Mouse (Mus musculus): ENCODE measurements at regions not wholly inside any gene's neighbourhood (a gene's known extent, or its start where the extent isn't known, plus 50 kb on each side); places are given as distances from the start of the nearest gene placed in this dataset.
A peak's percentile ranks its signal among the peaks of the same experiment; 100 is the strongest.

- no peak overlapping the region for H3K27ac ChIP-seq
- H3K4me2 ChIP-seq, result no peak overlapping the region
- no peaks in the 10 kb centered on the region for H3K9me3 ChIP-seq (replicated peaks)
- ATAC-seq (replicated peaks; ENCODE audit: low FRiP score), result no peak
- no peaks in the 10 kb centered on the region for H3K4me1 ChIP-seq
- no peaks in the 10 kb centered on the region for H3K36me3 ChIP-seq
- WGBS, result 47% methylated on average over 6 of the region's 6 CpGs
- no peak overlapping the region for H3K4me3 ChIP-seq (replicated peaks)
- no peak overlapping the region for H3K9ac ChIP-seq
- no peaks in the 10 kb centered on the region for H3K27me3 ChIP-seq
Observed at GRCm38 (mm10) chr9:87649015-87649978, 81.8 kb downstream of the Tbx18 start.

DNA sequence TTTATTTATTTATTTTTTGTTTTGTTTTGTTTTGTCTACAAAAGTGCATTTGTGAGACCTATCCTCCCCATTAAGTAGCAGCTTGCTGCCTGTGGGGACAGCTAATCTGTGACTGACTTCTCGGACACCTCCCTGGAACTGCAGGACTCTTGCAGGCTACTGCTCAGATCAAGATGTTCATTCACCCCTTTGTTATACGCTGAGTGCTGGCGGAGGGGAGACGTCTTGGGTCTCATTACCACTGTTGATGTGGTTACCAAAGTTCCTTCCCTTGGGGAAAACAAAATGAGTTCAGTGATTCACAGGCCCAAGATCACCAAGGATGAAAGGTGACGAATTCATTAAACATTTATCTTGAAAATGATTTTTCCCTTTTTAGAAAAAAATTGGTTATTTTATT is 82.7 kb downstream of the Tbx18 start:
- no peak overlapping the region for H3K9ac ChIP-seq
- H3K4me1 ChIP-seq, result no peaks in the 10 kb centered on the region

GRCm38 (mm10) chr9:87645032-87645431 is 86.0 kb downstream of the Tbx18 start:
- no peak overlapping the region for H3K4me2 ChIP-seq
- no peaks in the 10 kb centered on the region for H3K4me1 ChIP-seq
- no peak overlapping the region for H3K4me3 ChIP-seq (replicated peaks)
- 91% methylated on average over 5 of the region's 5 CpGs for WGBS
- no peaks in the 10 kb centered on the region for H3K36me3 ChIP-seq
- H3K27ac ChIP-seq, result no peak overlapping the region
- H3K27me3 ChIP-seq, result no peaks in the 10 kb centered on the region
- ATAC-seq (replicated peaks; ENCODE audit: low FRiP score), result no peak
- H3K9ac ChIP-seq, result no peak overlapping the region
- H3K9me3 ChIP-seq (replicated peaks), result no peaks in the 10 kb centered on the region

More for the DNA sequence above, 82.7 kb downstream of the Tbx18 start:
- no peak overlapping the region for H3K27ac ChIP-seq
- H3K27me3 ChIP-seq, result no peaks in the 10 kb centered on the region
- no peaks in the 10 kb centered on the region for H3K9me3 ChIP-seq (replicated peaks)
- WGBS, result 70% methylated on average over 5 of the region's 5 CpGs
- no peak overlapping the region for H3K4me2 ChIP-seq
- ATAC-seq (replicated peaks; ENCODE audit: low FRiP score), result no peak
- H3K36me3 ChIP-seq, result no peaks in the 10 kb centered on the region
- no peak overlapping the region for H3K4me3 ChIP-seq (replicated peaks)

DNA sequence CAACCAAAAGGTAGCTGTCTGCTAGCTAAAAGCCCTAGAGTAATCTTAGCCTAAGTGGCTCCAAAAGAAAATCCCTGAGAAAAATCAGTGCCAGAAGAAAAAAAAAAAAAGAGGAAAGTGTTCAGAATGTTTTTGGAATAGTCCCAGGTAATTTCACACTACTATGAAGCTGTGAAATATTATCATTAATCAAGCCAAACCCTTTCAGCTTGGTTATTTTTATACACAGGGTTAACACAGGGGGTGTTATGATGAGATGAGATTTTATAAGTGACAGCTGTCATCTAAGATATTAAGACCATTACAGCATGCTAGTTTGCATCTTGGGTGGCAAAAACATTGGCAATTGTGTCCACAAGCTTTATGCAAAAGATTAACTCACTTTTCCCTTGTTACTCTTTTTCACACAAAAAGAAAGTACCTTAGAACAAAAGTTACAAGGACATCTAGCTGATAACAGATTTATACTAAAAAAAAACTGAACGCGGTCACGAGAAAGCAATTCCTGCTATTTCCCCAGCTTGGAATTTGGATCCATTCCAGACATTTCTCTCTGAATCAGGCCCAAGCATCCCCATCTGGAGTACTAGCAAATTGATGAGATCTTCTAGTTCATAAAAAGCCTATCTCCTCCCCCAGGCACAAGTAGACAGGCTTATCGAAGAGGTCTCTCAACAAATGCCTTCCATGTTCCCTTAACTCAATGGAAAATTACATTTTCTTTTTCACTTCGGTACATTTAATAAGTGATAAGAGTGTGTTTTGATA is 97.0 kb downstream of the Tbx18 start:
- Histone ChIP-seq H3K36me3 (no peaks in the 10 kb centered on the region), H3K27me3 (no peaks in the 10 kb centered on the region), H3K9ac (no peak overlapping the region), H3K4me1 (no peaks in the 10 kb centered on the region), H3K27ac (no peak overlapping the region), H3K4me3 (replicated peaks) (no peak overlapping the region), H3K4me2 (no peak overlapping the region), H3K9me3 (replicated peaks) (no peaks in the 10 kb centered on the region)
- 63% methylated on average over 5 of the region's 5 CpGs for WGBS
- ATAC-seq (replicated peaks; ENCODE audit: low FRiP score), result no peak

GRCm38 (mm10) chr9:87626432-87626831 is 104.6 kb downstream of the Tbx18 start:
- 64% methylated on average over 3 of the region's 3 CpGs for WGBS
- no peak for ATAC-seq (replicated peaks; ENCODE audit: low FRiP score)

GRCm38 (mm10) chr9:87618238-87618673 is 112.8 kb downstream of the Tbx18 start:
- WGBS, result 48% methylated on average over 7 of the region's 7 CpGs
- no peaks in the 10 kb centered on the region for H3K27me3 ChIP-seq
- no peak for ATAC-seq (replicated peaks; ENCODE audit: low FRiP score)
- no peaks in the 10 kb centered on the region for H3K9me3 ChIP-seq (replicated peaks)
- no peaks in the 10 kb centered on the region for H3K4me1 ChIP-seq
- no peaks in the 10 kb centered on the region for H3K36me3 ChIP-seq
- no peak overlapping the region for H3K4me2 ChIP-seq
- no peak overlapping the region for H3K4me3 ChIP-seq (replicated peaks)
- no peak overlapping the region for H3K27ac ChIP-seq
- no peak overlapping the region for H3K9ac ChIP-seq

More at GRCm38 (mm10) chr9:87626432-87626831, 104.6 kb downstream of the Tbx18 start:
- Histone ChIP-seq H3K4me2 (no peak overlapping the region), H3K27ac (no peak overlapping the region), H3K36me3 (no peaks in the 10 kb centered on the region), H3K9ac (no peak overlapping the region), H3K9me3 (replicated peaks) (no peaks in the 10 kb centered on the region), H3K4me3 (replicated peaks) (no peak overlapping the region), H3K4me1 (no peaks in the 10 kb centered on the region), H3K27me3 (no peaks in the 10 kb centered on the region)

- Histone ChIP-seq H3K4me3 (replicated peaks) (no peak overlapping the region), H3K27me3 (no peaks in the 10 kb centered on the region), H3K27ac (no peak overlapping the region), H3K9me3 (replicated peaks) (no peaks in the 10 kb centered on the region), H3K4me2 (no peak overlapping the region), H3K4me1 (no peaks in the 10 kb centered on the region), H3K9ac (no peak overlapping the region), H3K36me3 (no peaks in the 10 kb centered on the region)
- ATAC-seq (replicated peaks; ENCODE audit: low FRiP score), result no peak
- WGBS, result 63% methylated on average over 10 of the region's 10 CpGs
Observed at GRCm38 (mm10) chr9:87607878-87608631, 123.0 kb downstream of the Tbx18 start.

- no peaks in the 10 kb centered on the region for H3K36me3 ChIP-seq
- H3K4me2 ChIP-seq, result no peak overlapping the region
- no peak overlapping the region for H3K9ac ChIP-seq
- ATAC-seq (replicated peaks; ENCODE audit: low FRiP score), result no peak
- 64% methylated on average over 2 of the region's 2 CpGs for WGBS
- H3K27ac ChIP-seq, result no peak overlapping the region
- no peak overlapping the region for H3K4me3 ChIP-seq (replicated peaks)
- H3K4me1 ChIP-seq, result no peaks in the 10 kb centered on the region
- H3K9me3 ChIP-seq (replicated peaks), result no peaks in the 10 kb centered on the region
- no peaks in the 10 kb centered on the region for H3K27me3 ChIP-seq
Observed at GRCm38 (mm10) chr9:87575591-87575990, 155.5 kb downstream of the Tbx18 start.

DNA sequence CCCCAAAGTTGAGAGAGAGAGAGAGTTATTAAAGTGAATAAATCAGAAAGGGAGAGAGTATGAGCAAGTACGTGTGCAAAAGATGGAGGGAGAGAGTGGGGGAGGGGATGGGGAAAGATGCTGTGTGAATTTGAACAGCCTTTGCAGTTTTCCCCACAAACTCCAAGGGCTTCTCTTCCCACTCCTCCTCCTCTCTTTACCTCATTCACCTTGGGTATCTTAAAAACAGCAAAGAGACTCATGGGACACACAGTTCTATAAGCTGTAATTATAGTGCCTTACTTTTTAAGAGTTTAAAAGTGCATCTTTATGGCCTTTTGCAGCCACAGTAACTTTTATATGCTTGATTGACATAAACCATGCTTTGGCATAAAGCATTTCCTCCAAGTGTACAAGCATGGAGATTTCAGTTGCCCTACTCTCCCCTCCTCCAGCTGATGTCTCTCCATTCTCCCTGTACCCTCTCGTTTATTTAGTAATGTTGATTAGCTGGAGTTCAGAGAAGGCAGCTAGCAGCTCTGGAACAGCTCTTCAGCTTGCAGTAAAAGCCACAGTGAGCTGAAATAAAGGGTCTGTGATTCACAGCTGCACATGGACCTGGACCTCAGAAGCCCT is 156.7 kb downstream of the Tbx18 start:
- Histone ChIP-seq H3K4me2 (no peak overlapping the region), H3K4me1 (no peaks in the 10 kb centered on the region), H3K36me3 (no peaks in the 10 kb centered on the region), H3K4me3 (replicated peaks) (no peak overlapping the region), H3K27ac (no peak overlapping the region), H3K27me3 (no peaks in the 10 kb centered on the region), H3K9me3 (replicated peaks) (no peaks in the 10 kb centered on the region), H3K9ac (no peak overlapping the region)
- WGBS, result 21% methylated on average over 2 of the region's 2 CpGs
- ATAC-seq (replicated peaks; ENCODE audit: low FRiP score), result no peak

DNA sequence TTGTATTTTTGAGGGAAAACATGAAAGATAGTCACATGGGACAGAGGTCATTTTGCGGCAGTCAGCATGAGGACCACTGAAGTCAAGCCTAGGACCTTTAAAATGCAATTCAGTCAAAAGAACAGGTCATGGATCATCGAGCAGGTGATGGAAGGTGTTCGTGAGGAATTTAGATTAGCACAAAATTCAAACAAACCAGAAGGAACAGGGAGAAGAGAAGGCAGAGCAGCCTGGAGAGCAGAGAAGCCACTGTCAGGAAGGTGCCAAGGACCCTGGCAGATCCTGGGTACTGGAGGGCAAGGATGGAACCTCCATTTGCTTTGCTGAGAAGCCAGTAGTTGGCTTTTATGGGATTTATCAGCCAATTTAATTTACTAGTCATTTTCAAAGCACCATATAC is 167.8 kb downstream of the Tbx18 start:
- 28% methylated on average over 3 of the region's 3 CpGs for whole genome bisulfite sequencing
- peaks cover 6% of the 10 kb centered on the region; the same call in 1 of the 2 replicates for H3K4me1 ChIP-seq
- no peak overlapping the region for H3K4me3 ChIP-seq (replicated peaks)
- H3K9me3 ChIP-seq (replicated peaks), result no peaks in the 10 kb centered on the region
- ATAC-seq (replicated peaks; ENCODE audit: low FRiP score), result peak; percentile 70
- peaks cover 6% of the 10 kb centered on the region; the same call in 1 of the 2 replicates for H3K27me3 ChIP-seq
- no peak overlapping the region for H3K9ac ChIP-seq
- no peak overlapping the region for H3K27ac ChIP-seq
- no peak overlapping the region for H3K4me2 ChIP-seq
- H3K36me3 ChIP-seq, result no peaks in the 10 kb centered on the region

DNA sequence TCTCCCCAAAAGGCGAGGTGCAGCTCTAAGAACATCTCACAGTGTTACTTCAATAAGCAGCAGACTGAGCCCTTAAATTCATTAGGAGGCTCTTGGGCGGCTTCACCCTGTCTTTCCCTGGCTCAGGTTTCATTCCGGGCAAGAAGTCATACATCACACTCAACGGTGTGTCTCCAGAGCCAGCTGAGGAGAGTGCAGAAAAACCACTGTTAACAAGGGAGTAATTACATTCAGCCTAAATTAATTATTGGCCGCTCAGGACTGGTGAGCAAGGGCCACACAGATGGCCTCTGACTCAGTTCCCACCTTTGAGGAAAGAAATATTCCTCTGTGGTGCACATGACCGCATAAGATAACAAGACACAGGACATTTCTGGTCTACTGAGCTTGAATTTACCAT is 168.3 kb downstream of the Tbx18 start:
- no peak overlapping the region for H3K4me3 ChIP-seq (replicated peaks)
- H3K36me3 ChIP-seq, result no peaks in the 10 kb centered on the region
- H3K4me1 ChIP-seq, result peaks cover 6% of the 10 kb centered on the region; the same call in 1 of the 2 replicates
- H3K9me3 ChIP-seq (replicated peaks), result no peaks in the 10 kb centered on the region
- 21% methylated on average over 6 of the region's 6 CpGs for WGBS
- peaks cover 7% of the 10 kb centered on the region; the same call in 1 of the 2 replicates for H3K27me3 ChIP-seq
- peak; percentile 97 for ATAC-seq (replicated peaks; ENCODE audit: low FRiP score)
- no peak overlapping the region for H3K27ac ChIP-seq
- no peak overlapping the region for H3K4me2 ChIP-seq
- no peak overlapping the region for H3K9ac ChIP-seq

All from kidney, embryonic 15.5 days (tissue).